Mouse (Mus musculus): ENCODE results near the gene A430078G23Rik. TPM values are rescaled to one million over a fixed set of nuclear protein-coding genes. Genes with fewer than 3 reads are reported as not detected.
"Not testable (repeated sequence)": the region's sequence is repeated elsewhere in the genome, so short reads cannot be mapped to it uniquely, and the experiment has no call there.

The A430078G23Rik gene
- polyA plus RNA-seq, 1 experiment from 2014 or later: not detected

DNA sequence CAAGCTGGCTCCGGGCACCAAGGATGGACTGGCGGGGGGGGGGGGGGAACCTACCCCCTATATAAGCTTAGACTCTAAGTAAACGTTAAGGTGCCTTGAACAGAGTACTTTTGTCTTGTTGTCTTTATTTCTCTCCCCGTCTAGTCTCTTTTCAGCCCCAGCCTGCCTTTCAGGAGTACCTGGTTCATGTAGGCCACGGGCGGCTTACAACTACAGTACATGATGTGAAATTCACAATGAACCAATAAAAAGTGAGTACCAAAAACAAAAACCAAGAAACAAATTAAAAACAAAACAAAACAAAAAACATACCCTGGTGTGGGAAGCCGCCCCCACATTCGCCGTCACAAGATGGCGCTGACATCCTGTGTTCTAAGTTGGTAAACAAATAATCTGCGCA is 15.2 kb upstream of the A430078G23Rik start:
- Histone ChIP-seq H3K27me3 (replicated peaks; ENCODE audit: control insufficient read depth, insufficient read depth, low read length) (no peaks in the 10 kb centered on the region), H3K4me2 (ENCODE audit: low read length) (no peak overlapping the region), H3K4me3 (ENCODE audit: low read depth, low read length) (no peak overlapping the region), H3K36me3 (ENCODE audit: control insufficient read depth, insufficient read depth, low read length) (no peaks in the 10 kb centered on the region), H3K9ac (ENCODE audit: low read length) (no peak overlapping the region), H3K27ac (ENCODE audit: low read depth) (no peak overlapping the region), H3K9me3 (ENCODE audit: control insufficient read depth, low read length) (no peaks in the 10 kb centered on the region), H3K4me1 (replicated peaks; ENCODE audit: control insufficient read depth, insufficient read depth, low read length) (no peaks in the 10 kb centered on the region)
- DNase-seq (ENCODE audit: low spot score) (no peak), ATAC-seq (replicated peaks; ENCODE audit: low FRiP score, low TSS enrichment, low read depth) (no peak)
- 92% methylated on average over 11 of the region's 11 CpGs for WGBS

DNA sequence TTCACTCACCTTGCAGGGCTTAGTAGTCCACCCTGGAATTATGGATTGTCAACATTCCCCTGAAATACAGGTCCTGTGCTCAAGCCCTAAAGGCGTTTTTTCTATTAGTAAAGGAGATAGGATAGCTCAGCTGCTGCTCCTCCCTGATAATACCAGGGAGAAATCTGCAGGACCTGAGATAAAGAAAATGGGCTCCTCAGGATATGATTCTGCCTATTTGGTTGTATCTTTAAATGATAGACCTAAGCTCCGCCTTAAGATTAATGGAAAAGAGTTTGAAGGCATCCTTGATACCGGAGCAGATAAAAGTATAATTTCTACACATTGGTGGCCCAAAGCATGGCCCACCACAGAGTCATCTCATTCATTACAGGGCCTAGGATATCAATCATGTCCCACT is 12.5 kb upstream of the A430078G23Rik start:
- not testable (repeated sequence) for ATAC-seq (replicated peaks; ENCODE audit: low FRiP score, low TSS enrichment, low read depth); H3K27ac ChIP-seq (ENCODE audit: low read depth); H3K27me3 ChIP-seq (replicated peaks; ENCODE audit: control insufficient read depth, insufficient read depth, low read length); H3K4me2 ChIP-seq (ENCODE audit: low read length); DNase-seq (ENCODE audit: low spot score); H3K36me3 ChIP-seq (ENCODE audit: control insufficient read depth, insufficient read depth, low read length); H3K9ac ChIP-seq (ENCODE audit: low read length); H3K9me3 ChIP-seq (ENCODE audit: control insufficient read depth, low read length); H3K4me3 ChIP-seq (ENCODE audit: low read depth, low read length); H3K4me1 ChIP-seq (replicated peaks; ENCODE audit: control insufficient read depth, insufficient read depth, low read length)
- WGBS: 97% methylated on average over 1 of the region's 3 CpGs

DNA sequence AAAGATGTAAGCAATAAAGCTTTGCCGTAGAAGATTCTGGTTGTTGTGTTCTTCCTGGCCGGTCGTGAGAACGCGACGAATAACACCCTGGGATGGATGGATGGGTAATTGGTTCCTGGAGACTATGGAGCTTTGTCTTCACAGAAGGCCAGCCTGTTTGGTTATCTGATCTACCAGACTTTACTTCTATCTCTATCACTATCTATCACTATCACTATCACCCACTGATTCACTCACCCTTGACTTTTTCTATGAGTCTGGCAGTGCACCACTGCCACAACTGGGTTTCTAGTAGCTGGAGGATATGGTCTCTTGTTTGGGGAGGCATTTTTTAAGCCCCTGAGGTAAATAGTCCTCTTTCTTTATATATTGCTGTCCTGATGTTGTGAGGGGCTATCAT is 7.9 kb upstream of the A430078G23Rik start:
- no peaks in the 10 kb centered on the region for H3K36me3 ChIP-seq (ENCODE audit: control insufficient read depth, insufficient read depth, low read length)
- WGBS: 89% methylated on average over 6 of the region's 6 CpGs
- DNase-seq (ENCODE audit: low spot score): no peak

DNA sequence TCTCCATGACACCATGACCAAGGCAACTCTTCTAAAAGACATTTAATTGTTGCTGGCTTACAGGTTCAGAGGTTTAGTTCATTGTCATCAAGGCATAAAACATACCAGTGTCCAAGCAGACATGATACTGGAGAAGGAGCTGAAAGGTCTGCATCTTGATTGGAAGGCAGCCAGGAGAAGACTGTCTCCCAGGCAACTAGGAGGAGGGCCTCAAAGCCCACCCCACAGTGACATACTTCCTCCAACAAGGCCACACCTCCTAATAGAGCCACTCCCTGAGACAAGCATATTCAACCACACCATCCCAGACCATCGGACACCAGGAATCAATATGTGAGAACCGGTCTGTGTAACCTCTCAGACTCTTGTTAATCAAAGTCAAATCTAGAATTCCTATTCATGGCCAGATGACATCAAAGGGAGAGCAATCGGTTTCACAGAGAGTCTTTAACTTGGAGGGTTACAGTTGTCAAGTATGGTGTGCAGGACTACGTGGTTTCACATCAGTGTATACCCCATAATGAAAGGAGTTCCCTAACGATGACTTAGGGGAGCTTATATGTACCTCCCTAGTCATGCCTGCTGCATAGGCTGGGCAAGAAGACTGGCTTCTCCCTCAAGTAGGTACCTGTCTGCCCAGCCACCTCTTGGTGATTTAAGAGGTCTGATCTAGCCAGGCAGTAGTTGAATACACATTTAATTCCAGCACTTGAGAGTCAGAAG is 6.4 kb upstream of the A430078G23Rik start:
- Histone ChIP-seq H3K9ac (ENCODE audit: low read length) (no peak overlapping the region), H3K4me1 (replicated peaks; ENCODE audit: control insufficient read depth, insufficient read depth, low read length) (peaks cover 9% of the 10 kb centered on the region), H3K27me3 (replicated peaks; ENCODE audit: control insufficient read depth, insufficient read depth, low read length) (no peaks in the 10 kb centered on the region), H3K27ac (ENCODE audit: low read depth) (no peak overlapping the region), H3K4me2 (ENCODE audit: low read length) (no peak overlapping the region), H3K4me3 (ENCODE audit: low read depth, low read length) (no peak overlapping the region), H3K36me3 (ENCODE audit: control insufficient read depth, insufficient read depth, low read length) (no peaks in the 10 kb centered on the region), H3K9me3 (ENCODE audit: control insufficient read depth, low read length) (no peaks in the 10 kb centered on the region)
- ATAC-seq (replicated peaks; ENCODE audit: low FRiP score, low TSS enrichment, low read depth) (no peak), DNase-seq (ENCODE audit: low spot score) (no peak)
- WGBS: 90% methylated on average over 5 of the region's 5 CpGs

More for the DNA sequence above, 7.9 kb upstream of the A430078G23Rik start:
- Histone ChIP-seq H3K9ac (ENCODE audit: low read length) (no peak overlapping the region), H3K4me2 (ENCODE audit: low read length) (no peak overlapping the region), H3K27ac (ENCODE audit: low read depth) (no peak overlapping the region), H3K4me1 (replicated peaks; ENCODE audit: control insufficient read depth, insufficient read depth, low read length) (peaks cover 9% of the 10 kb centered on the region), H3K4me3 (ENCODE audit: low read depth, low read length) (no peak overlapping the region), H3K27me3 (replicated peaks; ENCODE audit: control insufficient read depth, insufficient read depth, low read length) (no peaks in the 10 kb centered on the region), H3K9me3 (ENCODE audit: control insufficient read depth, low read length) (no peaks in the 10 kb centered on the region)
- ATAC-seq (replicated peaks; ENCODE audit: low FRiP score, low TSS enrichment, low read depth): no peak

DNA sequence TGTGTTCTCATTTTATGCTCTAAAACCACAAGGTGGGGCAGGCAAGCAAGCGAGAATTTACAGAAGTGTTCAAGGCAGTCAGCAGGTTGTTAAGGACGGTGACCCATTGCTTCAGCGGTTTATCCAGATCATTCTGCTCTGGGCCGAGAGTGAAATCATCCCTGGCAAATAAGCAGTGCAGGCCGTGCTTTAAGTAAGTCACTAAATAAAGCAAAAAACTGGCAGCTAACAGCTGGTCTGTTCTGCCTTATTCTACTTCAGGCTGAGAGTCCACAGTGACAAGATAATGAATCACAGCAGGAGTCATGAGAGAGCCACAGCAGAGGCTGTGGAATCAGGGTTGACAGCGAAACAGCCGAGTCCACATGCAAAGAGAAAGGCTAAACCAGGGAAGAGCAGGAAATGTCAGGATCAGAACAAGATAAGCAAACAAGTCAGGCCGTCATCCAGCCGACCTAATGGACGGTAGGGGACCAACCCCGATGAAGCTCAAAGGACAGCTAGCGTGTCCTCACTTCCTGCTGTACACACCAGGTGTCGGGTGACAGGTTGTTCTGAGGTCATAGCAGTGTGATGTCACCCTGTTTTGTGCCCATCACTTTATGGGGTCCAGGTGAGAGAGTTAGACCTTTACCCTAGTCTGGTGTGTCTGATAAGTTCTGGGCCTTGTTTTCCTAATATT is 4.9 kb upstream of the A430078G23Rik start:
- Histone ChIP-seq H3K9ac (ENCODE audit: low read length) (no peak overlapping the region), H3K27me3 (replicated peaks; ENCODE audit: control insufficient read depth, insufficient read depth, low read length) (no peaks in the 10 kb centered on the region), H3K27ac (ENCODE audit: low read depth) (no peak overlapping the region), H3K4me1 (replicated peaks; ENCODE audit: control insufficient read depth, insufficient read depth, low read length) (peaks cover 9% of the 10 kb centered on the region), H3K4me3 (ENCODE audit: low read depth, low read length) (no peak overlapping the region), H3K4me2 (ENCODE audit: low read length) (no peak overlapping the region; the same call in 1 of the 2 replicates), H3K9me3 (ENCODE audit: control insufficient read depth, low read length) (no peaks in the 10 kb centered on the region), H3K36me3 (ENCODE audit: control insufficient read depth, insufficient read depth, low read length) (no peaks in the 10 kb centered on the region)
- DNase-seq (ENCODE audit: low spot score) (no peak), ATAC-seq (replicated peaks; ENCODE audit: low FRiP score, low TSS enrichment, low read depth) (0 out of 2 replicates have a peak, but pooled peaks have one; percentile 21)
- whole genome bisulfite sequencing: 21% methylated on average over 13 of the region's 13 CpGs

DNA sequence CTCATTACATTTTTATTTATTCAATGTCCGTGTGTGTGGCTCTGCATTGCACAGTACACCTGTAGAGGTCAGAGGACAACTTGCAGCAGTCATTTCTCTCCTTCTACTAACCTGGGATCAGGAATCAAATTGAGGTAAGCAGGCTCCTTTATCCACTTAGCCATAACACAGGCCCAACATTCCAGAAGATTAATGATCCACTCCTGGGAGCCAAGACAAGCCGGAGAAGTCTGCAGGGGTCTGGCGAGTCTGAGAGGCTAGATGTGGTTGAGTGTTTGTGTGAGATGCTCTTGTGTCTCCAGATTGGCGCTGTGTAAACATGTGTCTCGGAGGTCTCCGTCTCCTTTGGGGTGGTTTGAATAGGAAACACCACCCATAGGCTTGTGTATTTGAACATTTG is 2.5 kb upstream of the A430078G23Rik start:
- Histone ChIP-seq H3K9ac (ENCODE audit: low read length) (no peak overlapping the region), H3K27me3 (replicated peaks; ENCODE audit: control insufficient read depth, insufficient read depth, low read length) (no peaks in the 10 kb centered on the region), H3K36me3 (ENCODE audit: control insufficient read depth, insufficient read depth, low read length) (no peaks in the 10 kb centered on the region), H3K4me1 (replicated peaks; ENCODE audit: control insufficient read depth, insufficient read depth, low read length) (peaks cover 9% of the 10 kb centered on the region), H3K27ac (ENCODE audit: low read depth) (no peak overlapping the region), H3K9me3 (ENCODE audit: control insufficient read depth, low read length) (no peaks in the 10 kb centered on the region), H3K4me2 (ENCODE audit: low read length) (no peak overlapping the region), H3K4me3 (ENCODE audit: low read depth, low read length) (no peak overlapping the region)
- DNase-seq (ENCODE audit: low spot score) (no peak), ATAC-seq (replicated peaks; ENCODE audit: low FRiP score, low TSS enrichment, low read depth) (no peak)
- 36% methylated on average over 6 of the region's 6 CpGs for WGBS

DNA sequence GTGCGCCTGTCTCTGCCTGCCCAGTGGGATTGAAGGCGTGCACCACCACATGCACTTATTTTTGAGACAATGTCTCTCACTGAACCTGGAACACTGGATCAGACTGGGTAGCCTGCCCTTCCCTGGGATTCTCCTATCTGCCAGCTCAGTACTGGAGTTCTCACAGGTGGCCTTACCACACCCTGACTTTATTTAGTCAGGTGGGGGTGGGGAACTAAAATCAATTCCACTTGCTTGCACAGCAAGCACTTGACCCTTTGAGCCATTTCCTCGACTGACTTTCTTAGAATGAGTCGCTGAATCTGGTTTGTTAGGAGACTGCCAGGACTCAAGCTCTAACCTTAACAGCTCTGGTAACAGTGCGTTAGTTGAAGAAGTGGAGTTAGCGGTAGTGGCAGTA is 500 bp upstream of the A430078G23Rik start:
- no peaks in the 10 kb centered on the region for H3K27me3 ChIP-seq (replicated peaks; ENCODE audit: control insufficient read depth, insufficient read depth, low read length)
- peak; percentile 38 for ATAC-seq (replicated peaks; ENCODE audit: low FRiP score, low TSS enrichment, low read depth)
- H3K4me2 ChIP-seq (ENCODE audit: low read length): no peak overlapping the region
- WGBS: 59% methylated on average over 6 of the region's 6 CpGs
- no peak overlapping the region for H3K4me3 ChIP-seq (ENCODE audit: low read depth, low read length)
- no peak for DNase-seq (ENCODE audit: low spot score)
- no peaks in the 10 kb centered on the region for H3K9me3 ChIP-seq (ENCODE audit: control insufficient read depth, low read length)
- H3K9ac ChIP-seq (ENCODE audit: low read length): no peak overlapping the region
- no peak overlapping the region for H3K27ac ChIP-seq (ENCODE audit: low read depth)
- H3K4me1 ChIP-seq (replicated peaks; ENCODE audit: control insufficient read depth, insufficient read depth, low read length): peaks cover 9% of the 10 kb centered on the region
- no peaks in the 10 kb centered on the region for H3K36me3 ChIP-seq (ENCODE audit: control insufficient read depth, insufficient read depth, low read length)

DNA sequence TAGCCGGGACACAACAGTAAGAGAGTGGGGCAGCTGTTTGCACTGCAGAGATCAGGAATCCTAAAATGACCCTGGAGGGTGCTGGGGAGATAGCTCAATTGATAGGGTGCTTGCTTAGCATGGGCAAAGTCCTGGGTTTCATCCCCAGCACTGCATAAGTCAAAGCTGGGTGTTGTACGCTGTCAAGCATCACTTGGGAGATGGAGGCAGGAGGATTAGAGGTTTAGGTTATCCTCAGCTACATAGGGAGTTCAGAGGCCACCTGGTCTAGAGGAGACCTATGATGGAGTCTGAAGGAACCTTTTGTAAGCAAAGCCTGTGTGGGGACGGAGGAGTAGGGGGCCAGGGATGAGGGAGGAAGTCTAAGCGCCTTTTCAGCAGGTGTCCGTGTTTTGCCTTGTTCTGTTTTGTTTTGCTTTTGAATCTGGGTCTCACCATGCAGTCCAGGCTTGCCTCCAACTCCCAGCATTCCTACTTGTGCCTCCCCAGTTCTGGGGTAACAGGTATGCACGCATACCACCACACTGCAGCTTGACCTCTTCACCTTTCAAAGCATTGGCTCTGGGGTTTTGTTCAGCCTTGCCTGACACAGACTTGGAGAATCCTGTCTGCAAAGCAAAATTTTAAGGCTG is 712 bp downstream of the A430078G23Rik start:
- Histone ChIP-seq H3K4me2 (ENCODE audit: low read length) (no peak overlapping the region), H3K9ac (ENCODE audit: low read length) (no peak overlapping the region), H3K27ac (ENCODE audit: low read depth) (no peak overlapping the region), H3K4me1 (replicated peaks; ENCODE audit: control insufficient read depth, insufficient read depth, low read length) (no peaks in the 10 kb centered on the region), H3K4me3 (ENCODE audit: low read depth, low read length) (no peak overlapping the region), H3K36me3 (ENCODE audit: control insufficient read depth, insufficient read depth, low read length) (no peaks in the 10 kb centered on the region), H3K27me3 (replicated peaks; ENCODE audit: control insufficient read depth, insufficient read depth, low read length) (no peaks in the 10 kb centered on the region), H3K9me3 (ENCODE audit: control insufficient read depth, low read length) (no peaks in the 10 kb centered on the region)
- 68% methylated on average over 6 of the region's 6 CpGs for WGBS
- ATAC-seq (replicated peaks; ENCODE audit: low FRiP score, low TSS enrichment, low read depth) (no peak), DNase-seq (ENCODE audit: low spot score) (no peak)
